Mouse (Mus musculus) forebrain, embryonic 12.5 days (tissue): ENCODE data around the gene Gstz1. TPM values are rescaled to one million over a fixed set of nuclear protein-coding genes. Genes with fewer than 3 reads are reported as not detected.
"Not testable (repeated sequence)": the region's sequence is repeated elsewhere in the genome, so short reads cannot be mapped to it uniquely, and the experiment has no call there.

ENCODE experiments used
- ATAC-seq: fragments of 200-750 bp; cut with Nextera tagmentation; 2 replicates; pipeline ENCODE4 v1.8.0; 2017; ENCODE audit warnings: moderate TSS enrichment; ENCODE audit not compliant: low FRiP score
- H3K27ac ChIP-seq: fragments of 300-500 bp; sonication (generic); 2 replicates; pipeline ENCODE4 v1.5.1; 2016; ENCODE audit warnings: mild to moderate bottlenecking
- H3K27me3 ChIP-seq: fragments of 300-500 bp; sonication (generic); 2 replicates; pipeline ENCODE4 v1.6.1; 2016; ENCODE audit warnings: mild to moderate bottlenecking
- H3K36me3 ChIP-seq: fragments of 300-500 bp; sonication (generic); replicated peaks from 2 replicates; pipeline ENCODE4 v1.6.1; 2016; ENCODE audit warnings: mild to moderate bottlenecking
- H3K4me1 ChIP-seq: fragments of 300-500 bp; sonication (generic); 2 replicates; pipeline ENCODE4 v1.6.1; 2016
- H3K4me2 ChIP-seq: fragments of 300-500 bp; sonication (generic); 2 replicates; pipeline ENCODE4 v1.6.1; 2016; ENCODE audit warnings: mild to moderate bottlenecking, moderate library complexity
- H3K4me3 ChIP-seq: fragments of 300-500 bp; sonication (generic); replicated peaks from 2 replicates; pipeline ENCODE4 v1.5.1; 2016; ENCODE audit warnings: mild to moderate bottlenecking
- H3K9ac ChIP-seq: fragments of 300-500 bp; sonication (generic); 2 replicates; pipeline ENCODE4 v1.6.1; 2016; ENCODE audit warnings: mild to moderate bottlenecking
- H3K9me3 ChIP-seq: fragments of 300-500 bp; sonication (generic); 2 replicates; pipeline ENCODE4 v1.6.1; 2016
- WGBS: fragments of 180-500 bp; shearing (Covaris S2); methylation state at CpG from one replicate; pipeline ENCODE4 v1.1.7; 2016; 5-methylcytosine and 5-hydroxymethylcytosine counted together
- polyA plus RNA-seq: library from polyadenylated mRNA; unstranded; fragments of >200 nt; fragmentation: Nextera tagmentation; extraction: Ambion mirVana; gene quantifications from 2 replicates; pipeline ENCODE4 v1.2.1, GENCODE M21; 2016

The Gstz1 gene
- polyA plus RNA-seq, 1 experiment from 2014 or later = 24.3 TPM

DNA sequence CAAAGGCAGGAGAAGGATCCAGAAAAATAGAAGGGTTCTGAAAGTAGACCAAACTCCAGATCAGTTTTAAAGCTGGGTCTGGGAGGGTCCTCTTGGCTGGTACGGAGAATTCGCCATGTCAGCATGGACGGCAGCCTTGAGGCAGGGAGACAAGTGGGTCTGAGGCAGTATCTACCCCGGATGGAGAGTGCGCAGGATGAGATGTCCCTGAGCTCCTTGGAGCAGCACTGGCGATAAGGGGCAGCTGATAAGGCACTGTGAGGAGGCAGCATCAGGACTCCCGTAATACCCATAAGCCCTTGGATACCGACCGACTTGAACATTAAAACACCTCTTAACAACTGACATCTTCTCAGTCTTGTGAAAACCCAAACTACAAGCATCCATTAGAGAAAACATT is 14.2 kb upstream of the Gstz1 start:
- Histone ChIP-seq H3K4me1 (peaks cover 4% of the 10 kb centered on the region), H3K9ac (no peak overlapping the region), H3K27me3 (no peaks in the 10 kb centered on the region), H3K9me3 (no peaks in the 10 kb centered on the region), H3K27ac (no peak overlapping the region), H3K4me2 (no peak overlapping the region), H3K4me3 (no peak overlapping the region), H3K36me3 (peaks cover 35% of the 10 kb centered on the region)
- ATAC-seq = no peak
- WGBS = 96% methylated on average over 9 of the region's 9 CpGs

DNA sequence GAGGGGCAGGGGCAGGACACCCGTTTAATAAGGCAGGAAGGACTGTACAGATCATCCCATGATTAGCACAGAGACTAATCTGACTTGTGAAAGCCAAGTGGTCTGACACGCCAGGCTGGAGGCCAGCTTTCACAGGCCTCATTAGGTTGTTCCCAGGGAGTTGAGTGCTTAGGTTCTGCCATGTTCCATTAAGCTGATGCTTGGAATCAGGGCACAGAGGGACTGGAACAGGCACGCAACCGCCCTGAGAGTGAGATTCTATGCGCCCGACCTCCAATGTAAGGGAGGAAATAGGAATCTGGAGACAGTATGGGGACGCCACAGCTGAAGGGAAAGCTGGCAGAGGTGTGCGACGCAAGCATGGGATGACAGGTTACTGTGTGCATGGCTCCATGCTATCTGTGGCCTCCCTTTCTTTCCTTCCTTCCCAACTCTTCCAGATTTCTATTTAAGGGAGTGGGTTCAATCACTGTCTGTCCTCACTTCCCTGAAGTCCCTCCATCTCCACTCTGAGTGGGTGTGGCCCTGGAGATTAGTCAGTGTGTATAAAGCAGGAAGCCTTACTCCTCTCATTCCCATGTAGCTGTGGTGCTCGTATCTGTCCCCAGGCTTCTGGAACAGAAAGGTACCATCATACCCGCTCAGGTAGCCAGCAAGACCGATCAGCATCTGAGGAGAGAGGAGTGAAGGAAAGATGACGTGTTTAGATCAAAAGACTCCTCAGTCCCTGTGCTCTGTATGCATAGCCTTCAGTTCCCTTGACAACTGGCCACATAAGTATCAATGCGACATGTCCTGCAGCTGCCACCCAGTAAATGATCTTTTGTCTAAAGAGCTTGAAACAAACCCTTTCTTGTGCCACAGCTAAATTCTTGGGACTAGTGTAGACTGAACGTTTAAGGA is 9.3 kb upstream of the Gstz1 start:
- ATAC-seq = peak; percentile 75; the same call in 1 of the 2 replicates
- Histone ChIP-seq H3K4me2 (no peak overlapping the region), H3K4me3 (no peak overlapping the region), H3K9me3 (no peaks in the 10 kb centered on the region), H3K9ac (0 out of 2 replicates have a peak overlapping the region, but pooled peaks have one; percentile 17), H3K36me3 (peaks cover 20% of the 10 kb centered on the region), H3K27me3 (no peaks in the 10 kb centered on the region), H3K27ac (peak overlapping the region; percentile 78), H3K4me1 (peaks cover 14% of the 10 kb centered on the region)
- 68% methylated on average over 15 of the region's 15 CpGs for WGBS

GRCm38 (mm10) chr12:87138342-87138701 is 8.6 kb upstream of the Gstz1 start:
- Histone ChIP-seq H3K27ac (peak overlapping the region; percentile 78), H3K4me2 (no peak overlapping the region), H3K4me1 (peaks cover 14% of the 10 kb centered on the region), H3K36me3 (peaks cover 17% of the 10 kb centered on the region; the same call in 1 of the 2 replicates), H3K27me3 (no peaks in the 10 kb centered on the region), H3K4me3 (no peak overlapping the region), H3K9me3 (no peaks in the 10 kb centered on the region), H3K9ac (0 out of 2 replicates have a peak overlapping the region, but pooled peaks have one; percentile 17)
- 50% methylated on average over 2 of the region's 2 CpGs for WGBS
- peak; percentile 55; the same call in 1 of the 2 replicates for ATAC-seq

DNA sequence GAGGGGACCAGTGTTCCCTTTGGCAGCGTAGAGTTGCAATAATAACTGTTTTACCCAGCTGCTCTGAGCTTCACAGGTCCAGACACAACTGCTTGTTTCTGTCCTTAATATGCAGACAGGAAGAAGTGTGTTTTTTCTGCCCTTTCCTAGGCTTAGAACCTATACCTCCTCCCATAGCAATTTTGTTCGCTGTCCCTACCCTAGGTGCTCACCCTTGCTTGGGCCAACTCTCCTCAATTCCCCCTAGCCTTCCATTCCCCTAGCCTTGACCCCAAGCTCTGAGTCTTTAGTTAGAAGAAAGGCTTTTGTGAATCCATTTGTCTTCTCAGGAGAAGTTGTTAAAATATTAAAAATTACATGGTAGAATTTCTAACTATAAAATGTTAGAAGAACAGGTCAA is 8.2 kb upstream of the Gstz1 start:
- Histone ChIP-seq H3K27ac (peak overlapping the region; percentile 73; the same call in 1 of the 2 replicates), H3K9ac (no peak overlapping the region), H3K27me3 (no peaks in the 10 kb centered on the region), H3K4me3 (no peak overlapping the region), H3K9me3 (no peaks in the 10 kb centered on the region), H3K4me2 (no peak overlapping the region), H3K36me3 (peaks cover 17% of the 10 kb centered on the region; the same call in 1 of the 2 replicates), H3K4me1 (peaks cover 14% of the 10 kb centered on the region)
- no peak for ATAC-seq
- 57% methylated on average over 2 of the region's 2 CpGs for WGBS

DNA sequence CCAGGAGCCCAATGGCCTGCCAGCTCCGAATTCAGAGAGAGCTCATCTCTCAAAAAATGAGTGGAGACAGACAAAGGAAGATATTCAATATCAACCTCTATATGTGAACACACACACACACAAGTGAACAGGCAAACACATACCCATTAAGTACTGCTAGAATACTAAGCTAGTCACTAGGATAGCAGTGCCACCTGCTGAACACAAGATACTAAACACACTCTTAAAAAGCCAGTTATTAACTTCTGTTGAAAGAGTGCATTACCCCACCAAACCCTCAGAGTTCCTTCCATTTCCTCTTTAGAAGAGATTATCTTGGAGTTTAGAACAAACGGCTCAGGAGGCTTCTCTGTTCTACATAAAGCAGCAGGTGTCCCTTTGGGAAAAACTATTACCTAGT is 4.8 kb upstream of the Gstz1 start:
- Histone ChIP-seq H3K27ac (no peak overlapping the region), H3K4me2 (no peak overlapping the region), H3K4me3 (no peak overlapping the region), H3K9ac (no peak overlapping the region), H3K9me3 (no peaks in the 10 kb centered on the region), H3K27me3 (no peaks in the 10 kb centered on the region), H3K4me1 (peaks cover 22% of the 10 kb centered on the region), H3K36me3 (0 out of 2 replicates have a peak, but pooled peaks cover 5% of the 10 kb centered on the region)
- no peak for ATAC-seq
- WGBS = 77% methylated on average over 2 of the region's 2 CpGs

DNA sequence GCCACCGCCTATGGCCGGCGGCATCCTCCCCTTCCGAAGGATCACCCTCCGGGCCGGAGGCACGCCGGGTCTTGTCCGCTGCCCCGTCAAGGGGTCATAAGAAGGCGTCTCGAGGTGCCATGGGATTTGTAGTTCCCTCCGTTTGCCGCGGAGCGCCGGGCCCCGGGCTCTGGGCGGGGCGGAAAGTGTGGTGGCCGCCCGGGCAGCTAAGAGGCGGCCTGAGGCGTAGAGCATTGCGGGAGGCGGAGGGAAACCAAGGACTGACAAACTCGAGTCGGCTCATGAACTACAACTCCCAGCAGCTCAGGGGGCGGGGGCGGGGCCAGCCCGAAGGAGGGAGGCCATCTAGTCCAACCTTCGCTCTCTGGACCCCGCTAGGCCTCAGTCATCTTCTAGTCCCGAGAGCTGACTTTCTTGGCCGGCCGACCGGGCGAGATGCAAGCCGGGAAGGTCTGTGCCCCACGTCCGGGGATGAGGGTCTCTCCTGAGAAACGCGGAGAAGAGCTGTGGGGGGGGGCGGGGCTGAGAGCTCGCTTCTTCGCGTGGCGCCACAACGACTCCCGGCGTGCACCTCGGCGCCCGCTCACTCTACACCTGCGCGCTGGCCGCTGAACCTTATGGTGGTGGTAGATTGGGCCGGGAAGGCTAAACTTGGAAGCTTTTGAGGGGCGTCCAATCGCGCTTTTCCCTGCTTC is 577 bp downstream of the Gstz1 start, which contains the start of gene Pomt2:
TSS of gene Pomt2 (minus strand) at position 574 of the 695 bp plus-strand sequence.
- peaks cover 16% of the 10 kb centered on the region for H3K4me1 ChIP-seq
- H3K9ac ChIP-seq = peak within 1 kb of the TSS; percentile 78
- peak within 1 kb of the TSS; percentile 86 for H3K4me3 ChIP-seq
- ATAC-seq = peak; percentile 96
- H3K27ac ChIP-seq = peak within 1 kb of the TSS; percentile 95
- no peaks in the 10 kb centered on the region for H3K27me3 ChIP-seq
- WGBS = under 1% methylated on average over 61 of the region's 61 CpGs
- 0 out of 2 replicates have a peak, but pooled peaks cover 3% of the 10 kb centered on the region for H3K9me3 ChIP-seq
- peaks cover 8% of the 10 kb centered on the region; the same call in 1 of the 2 replicates for H3K36me3 ChIP-seq
- H3K4me2 ChIP-seq = peak within 1 kb of the TSS; percentile 70

DNA sequence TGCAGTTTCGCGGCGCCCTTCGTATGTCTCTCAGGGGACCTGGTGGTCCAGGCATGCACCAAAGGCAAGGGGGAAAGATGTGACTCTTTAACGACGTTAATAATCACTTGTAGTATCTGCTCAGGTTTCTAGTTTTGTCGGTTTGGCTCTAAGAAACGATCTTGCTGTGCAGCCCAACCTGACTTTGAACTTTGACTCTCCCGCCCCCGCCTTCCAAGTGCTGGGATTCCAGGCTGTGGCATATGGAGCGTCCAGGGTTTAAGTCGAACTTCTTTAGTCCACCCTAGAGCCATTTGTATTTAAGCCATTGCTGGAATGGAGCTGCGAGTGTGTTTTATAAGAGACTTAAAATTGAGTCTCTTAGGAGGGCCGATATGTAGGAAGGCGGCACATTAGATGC is 1.2 kb downstream of the Gstz1 start:
- Histone ChIP-seq H3K27me3 (no peaks in the 10 kb centered on the region), H3K9ac (peak overlapping the region; percentile 78), H3K9me3 (0 out of 2 replicates have a peak, but pooled peaks cover 8% of the 10 kb centered on the region), H3K4me1 (peaks cover 16% of the 10 kb centered on the region), H3K4me2 (peak overlapping the region; percentile 70), H3K36me3 (peaks cover 8% of the 10 kb centered on the region; the same call in 1 of the 2 replicates), H3K27ac (peak overlapping the region; percentile 95), H3K4me3 (peak overlapping the region; percentile 86)
- ATAC-seq = no peak
- WGBS = 16% methylated on average over 15 of the region's 15 CpGs

DNA sequence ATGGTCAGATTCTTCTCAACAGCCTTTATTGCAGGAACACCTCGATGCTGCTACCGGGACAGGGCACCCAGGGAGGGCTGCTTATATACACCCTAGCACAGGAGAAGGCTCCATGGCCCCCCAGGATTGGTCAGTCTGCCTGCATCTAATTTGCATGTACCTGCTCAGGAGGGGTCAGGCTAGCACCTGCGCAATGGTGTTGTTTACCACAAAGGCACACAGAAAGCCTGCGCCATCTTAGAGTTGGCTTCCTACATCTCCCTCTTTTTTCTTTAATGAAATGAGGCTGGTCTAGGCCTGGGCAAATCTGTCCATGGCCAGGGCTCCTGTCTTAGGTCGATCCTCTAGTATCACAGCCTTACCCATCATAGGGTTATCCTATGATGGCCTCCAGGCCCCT is 2.5 kb downstream of the Gstz1 start:
- Histone ChIP-seq H3K9ac (no peak overlapping the region), H3K4me3 (no peak overlapping the region), H3K4me1 (peaks cover 16% of the 10 kb centered on the region), H3K27me3 (no peaks in the 10 kb centered on the region), H3K4me2 (no peak overlapping the region), H3K36me3 (peaks cover 8% of the 10 kb centered on the region; the same call in 1 of the 2 replicates), H3K27ac (no peak overlapping the region), H3K9me3 (0 out of 2 replicates have a peak, but pooled peaks cover 8% of the 10 kb centered on the region)
- 92% methylated on average over 5 of the region's 5 CpGs for WGBS
- ATAC-seq = no peak

- peaks cover 11% of the 10 kb centered on the region; the same call in 1 of the 2 replicates for H3K36me3 ChIP-seq
- H3K4me3 ChIP-seq, ATAC-seq, H3K9ac ChIP-seq, H3K27me3 ChIP-seq, H3K4me2 ChIP-seq, H3K9me3 ChIP-seq, H3K27ac ChIP-seq, H3K4me1 ChIP-seq: not testable (repeated sequence)
- 92% methylated on average over 4 of the region's 4 CpGs for WGBS
Measured at GRCm38 (mm10) chr12:87154448-87154847, 7.5 kb downstream of the Gstz1 start.

- H3K4me1 ChIP-seq = no peaks in the 10 kb centered on the region
- H3K9ac ChIP-seq = no peak overlapping the region
- ATAC-seq = no peak
- H3K9me3 ChIP-seq = 0 out of 2 replicates have a peak, but pooled peaks cover 5% of the 10 kb centered on the region
- no peak overlapping the region for H3K4me3 ChIP-seq
- no peak overlapping the region for H3K27ac ChIP-seq
- H3K4me2 ChIP-seq = no peak overlapping the region
- H3K27me3 ChIP-seq = no peaks in the 10 kb centered on the region
- H3K36me3 ChIP-seq = 0 out of 2 replicates have a peak, but pooled peaks cover 4% of the 10 kb centered on the region
- 55% methylated on average over 4 of the region's 4 CpGs for WGBS
Measured at GRCm38 (mm10) chr12:87157361-87157760, 10.4 kb downstream of the Gstz1 start.

DNA sequence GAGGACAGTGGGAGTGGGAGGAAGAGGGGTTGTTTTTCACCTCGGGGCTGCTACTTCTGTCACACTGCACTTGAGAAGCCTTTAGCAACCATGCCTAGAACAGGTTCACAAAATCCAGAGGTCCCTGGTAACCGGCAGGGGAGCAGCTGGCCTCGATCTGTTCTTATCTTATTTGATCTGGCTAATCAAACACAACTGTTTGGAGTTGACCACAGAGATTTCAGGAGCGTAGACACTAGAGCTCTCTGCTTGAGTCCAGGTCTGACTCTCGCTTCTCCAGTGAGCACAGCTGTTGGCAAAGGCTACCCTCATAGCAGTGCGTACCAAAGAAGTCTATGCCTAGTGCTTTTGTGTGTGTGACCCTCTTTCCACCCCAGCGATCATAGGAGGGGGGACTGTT is 11.1 kb downstream of the Gstz1 start:
- Histone ChIP-seq H3K4me1 (no peaks in the 10 kb centered on the region), H3K9ac (no peak overlapping the region), H3K9me3 (no peaks in the 10 kb centered on the region), H3K27me3 (no peaks in the 10 kb centered on the region), H3K4me3 (no peak overlapping the region), H3K27ac (no peak overlapping the region), H3K4me2 (no peak overlapping the region), H3K36me3 (0 out of 2 replicates have a peak, but pooled peaks cover 8% of the 10 kb centered on the region)
- 77% methylated on average over 7 of the region's 7 CpGs for WGBS
- ATAC-seq = no peak

- 79% methylated on average over 1 of the region's 1 CpGs for WGBS
- Histone ChIP-seq H3K9ac (no peak overlapping the region), H3K4me1 (no peaks in the 10 kb centered on the region), H3K4me2 (no peak overlapping the region), H3K27me3 (no peaks in the 10 kb centered on the region), H3K36me3 (peaks cover 15% of the 10 kb centered on the region; the same call in 1 of the 2 replicates), H3K4me3 (no peak overlapping the region), H3K9me3 (no peaks in the 10 kb centered on the region), H3K27ac (no peak overlapping the region)
- no peak for ATAC-seq
Measured at GRCm38 (mm10) chr12:87160310-87160709, 13.3 kb downstream of the Gstz1 start.
